ENCODE assay signal across 8 mouse cellular contexts in genomic region chr7:100227158-100227875, GRCm38 (mm10). TPM values are rescaled to one million over a fixed set of nuclear protein-coding genes. Genes with fewer than 3 reads are reported as not detected.
DNase-seq lines count a peak whose midpoint lies in the region; ATAC-seq and TF ChIP-seq lines count a peak whose summit lies in the region.

Gene Pgm2l1 (plus strand): TSS chr7:100227394.

- peak within 1 kb of the TSS; percentile 56 for H3K9ac ChIP-seq in heart, embryonic 15.5 days
- H3K9ac ChIP-seq in liver, embryonic 14.5 days (replicated peaks): peak within 1 kb of the TSS; percentile 89
- peak within 1 kb of the TSS; percentile 74 for H3K9ac ChIP-seq in neural tube, embryonic 11.5 days (ENCODE audit: low read length)
- H3K9ac ChIP-seq in stomach, postnatal 0 days (ENCODE audit: low read length): peak within 1 kb of the TSS; percentile 64

- peak; percentile 92 to 96 for DNase-seq in CD8-positive naive resting alpha-beta T cell, adult 2 months (ENCODE audit: low read depth in 2 of 2, low spot score in 2 of 2)
- DNase-seq in c-Kit-positive CD71-negative TER-119-negative erythroid progenitor cells, embryonic 14.5 days (ENCODE audit: low read depth): peak; percentile 93
- peak; percentile 95 for DNase-seq in forebrain, embryonic 10.5 days (ENCODE audit: extremely low spot score, low spot score)
- DNase-seq in kidney, postnatal 25 days: peak; percentile 99
- DNase-seq in liver, embryonic 14.5 days (ENCODE audit: low read depth in 3 of 3, low spot score in 3 of 3): peak; percentile 91 to 96 (median 94)
- DNase-seq in neural tube, embryonic 11.5 days (ENCODE audit: low spot score): peak; percentile 95
- DNase-seq in stomach, postnatal 0 days (ENCODE audit: low spot score): peak; percentile 96

- WGBS in forebrain, embryonic 10.5 days: under 1% methylated on average over 70 of the region's 72 CpGs
- under 1% methylated on average over 72 of the region's 72 CpGs for WGBS in heart, embryonic 15.5 days
- 2% methylated on average over 68 of the region's 72 CpGs for WGBS in liver, embryonic 14.5 days (ENCODE audit: insufficient replicate concordance)
- WGBS in neural tube, embryonic 11.5 days: under 1% methylated on average over 64 of the region's 72 CpGs
- 0% methylated on average over 43 of the region's 72 CpGs for whole genome bisulfite sequencing in stomach, postnatal 0 days

- H3K36me3 ChIP-seq in forebrain, embryonic 10.5 days (replicated peaks): no peaks in the 10 kb centered on the region
- H3K36me3 ChIP-seq in heart, embryonic 15.5 days: no peaks in the 10 kb centered on the region
- H3K36me3 ChIP-seq in liver, embryonic 14.5 days (replicated peaks; ENCODE audit: control insufficient read depth, insufficient read depth, low read depth): no peaks in the 10 kb centered on the region
- H3K36me3 ChIP-seq in neural tube, embryonic 11.5 days (ENCODE audit: control insufficient read depth, insufficient read depth, low read length): no peaks in the 10 kb centered on the region
- H3K36me3 ChIP-seq in stomach, postnatal 0 days (ENCODE audit: control insufficient read depth, insufficient read depth, low read length): no peaks in the 10 kb centered on the region

- peak within 1 kb of the TSS; percentile 94 for H3K4me2 ChIP-seq in heart, embryonic 15.5 days
- peak within 1 kb of the TSS; percentile 96 for H3K4me2 ChIP-seq in liver, embryonic 14.5 days (ENCODE audit: low read depth)
- H3K4me2 ChIP-seq in neural tube, embryonic 11.5 days (ENCODE audit: low read depth): peak within 1 kb of the TSS; percentile 82
- peak within 1 kb of the TSS; percentile 99 for H3K4me2 ChIP-seq in stomach, postnatal 0 days (replicated peaks; ENCODE audit: low read depth)

- peak within 1 kb of the TSS; percentile 90 for H3K27ac ChIP-seq in forebrain, embryonic 10.5 days
- peak within 1 kb of the TSS; percentile 88 for H3K27ac ChIP-seq in heart, embryonic 15.5 days
- H3K27ac ChIP-seq in liver, embryonic 14.5 days: peak within 1 kb of the TSS; percentile 91
- peak within 1 kb of the TSS; percentile 87 for H3K27ac ChIP-seq in neural tube, embryonic 11.5 days (ENCODE audit: low read depth, low read length)
- peak within 1 kb of the TSS; percentile 79 for H3K27ac ChIP-seq in stomach, postnatal 0 days (replicated peaks)

- H3K27me3 ChIP-seq in forebrain, embryonic 10.5 days (ENCODE audit: poor library complexity, severe bottlenecking): peaks cover 13% of the 10 kb centered on the region; the same call in 1 of the 2 replicates
- H3K27me3 ChIP-seq in heart, embryonic 15.5 days: no peaks in the 10 kb centered on the region
- H3K27me3 ChIP-seq in liver, embryonic 14.5 days (ENCODE audit: control insufficient read depth, insufficient read depth, low read length): no peaks in the 10 kb centered on the region
- no peaks in the 10 kb centered on the region for H3K27me3 ChIP-seq in neural tube, embryonic 11.5 days (ENCODE audit: control insufficient read depth, insufficient read depth, low read length)
- H3K27me3 ChIP-seq in stomach, postnatal 0 days (ENCODE audit: control insufficient read depth, insufficient read depth, low read length): no peaks in the 10 kb centered on the region

- no peaks in the 10 kb centered on the region for H3K9me3 ChIP-seq in forebrain, embryonic 10.5 days
- H3K9me3 ChIP-seq in heart, embryonic 15.5 days (replicated peaks): no peaks in the 10 kb centered on the region
- H3K9me3 ChIP-seq in liver, embryonic 14.5 days (ENCODE audit: control insufficient read depth, low read length): no peaks in the 10 kb centered on the region
- no peaks in the 10 kb centered on the region for H3K9me3 ChIP-seq in neural tube, embryonic 11.5 days (ENCODE audit: control insufficient read depth, low read length)
- H3K9me3 ChIP-seq in stomach, postnatal 0 days (ENCODE audit: control insufficient read depth, low read length): no peaks in the 10 kb centered on the region

- peaks cover 13% of the 10 kb centered on the region for H3K4me1 ChIP-seq in forebrain, embryonic 10.5 days
- peaks cover 8% of the 10 kb centered on the region; the same call in 1 of the 2 replicates for H3K4me1 ChIP-seq in heart, embryonic 15.5 days (replicated peaks)
- peaks cover 7 to 9% of the 10 kb centered on the region in 2 experiments; a peak in 3 of 4 replicates for H3K4me1 ChIP-seq in liver, embryonic 14.5 days (replicated peaks; ENCODE audit: control insufficient read depth in 2 of 2, insufficient read depth in 2 of 2, low read length in 1 of 2)
- H3K4me1 ChIP-seq in neural tube, embryonic 11.5 days (ENCODE audit: control insufficient read depth, insufficient read depth, low read length): 0 out of 2 replicates have a peak, but pooled peaks cover 3% of the 10 kb centered on the region
- H3K4me1 ChIP-seq in stomach, postnatal 0 days (replicated peaks; ENCODE audit: control insufficient read depth, insufficient read depth): peaks cover 2% of the 10 kb centered on the region; the same call in 1 of the 2 replicates

- ATAC-seq in heart, embryonic 15.5 days (replicated peaks; ENCODE audit: insufficient number of reproducible peaks, insufficient read depth, low FRiP score, low read depth): peak; percentile 99
- peak; percentile 96 for ATAC-seq in liver, embryonic 14.5 days (ENCODE audit: insufficient read depth)
- ATAC-seq in neural tube, embryonic 11.5 days (ENCODE audit: insufficient read depth, low FRiP score, low TSS enrichment): peak; percentile 96
- peak; percentile 99 for ATAC-seq in stomach, postnatal 0 days (ENCODE audit: low FRiP score, low TSS enrichment)

- no peak for TF ChIP-seq EP300 in liver, embryonic 14.5 days (IDR thresholded peaks at IDR 0.05; ENCODE audit: low read depth)
- TF ChIP-seq EP300 in stomach, postnatal 0 days (optimal IDR thresholded peaks at IDR 0.05): no peak

- H3K4me3 ChIP-seq in forebrain, embryonic 10.5 days: peak within 1 kb of the TSS; percentile 86
- peak within 1 kb of the TSS; percentile 82 for H3K4me3 ChIP-seq in heart, embryonic 15.5 days
- peak within 1 kb of the TSS; percentile 82 for H3K4me3 ChIP-seq in liver, embryonic 14.5 days (ENCODE audit: insufficient read depth in 1 of 2, low read depth in 2 of 2, low read length in 2 of 2)
- peak within 1 kb of the TSS; percentile 89 for H3K4me3 ChIP-seq in neural tube, embryonic 11.5 days (ENCODE audit: low read depth, low read length)
- H3K4me3 ChIP-seq in stomach, postnatal 0 days (ENCODE audit: low read depth, low read length): peak within 1 kb of the TSS; percentile 66

- TF ChIP-seq CTCF in liver, embryonic 14.5 days (IDR thresholded peaks at IDR 0.05; ENCODE audit: low read depth): peak; percentile 24; the same call in 1 of the 2 replicates
- TF ChIP-seq CTCF in stomach, postnatal 0 days (IDR thresholded peaks at IDR 0.05; ENCODE audit: low read depth): peak; percentile 19; the same call in 1 of the 2 replicates

RNA-seq across cellular contexts. Expression of gene Pgm2l1, which starts in this region (rescaled TPM):
- 3.1 and 3.7 TPM in 2 replicates for polyA plus RNA-seq in forebrain, embryonic 10.5 days (2016; fragmentation: Nextera tagmentation; extraction: Ambion mirVana)
- polyA plus RNA-seq in heart, embryonic 15.5 days (2015; fragmentation: Nextera tagmentation; extraction: Ambion mirVana): 1.2 and 1.3 TPM in 2 replicates
- polyA plus RNA-seq in liver, embryonic 14.5 days (2012; rRNA removed): 1.6 and 2.4 TPM in 2 replicates
- polyA plus RNA-seq in liver, embryonic 14.5 days (2014; fragmentation: Nextera tagmentation; extraction: Ambion mirVana): 1.3 TPM in 2 replicates
- polyA plus RNA-seq in neural tube, embryonic 11.5 days (2014; fragmentation: Nextera tagmentation; extraction: Ambion mirVana): 8.9 and 10.4 TPM in 2 replicates
- 0.90 and 1.0 TPM in 2 replicates for polyA plus RNA-seq in stomach, postnatal 0 days (2015; fragmentation: Nextera tagmentation; extraction: Ambion mirVana)

Comparison
In these comparisons a context has a peak if more than half of its experiments do, and no peak if none do; other contexts are left out.
1. Peak in every context shown above with its lines: DNase-seq, ATAC-seq, H3K4me3 ChIP-seq and H3K27ac ChIP-seq.